Mouse (Mus musculus): ENCODE results near the gene Pole4. TPM values are rescaled to one million over a fixed set of nuclear protein-coding genes. Genes with fewer than 3 reads are reported as not detected.
"Not testable (repeated sequence)": the region's sequence is repeated elsewhere in the genome, so short reads cannot be mapped to it uniquely, and the experiment has no call there.

Pole4 gene
- polyA plus RNA-seq, 1 experiment from 2014 or later: 82.6 TPM

DNA sequence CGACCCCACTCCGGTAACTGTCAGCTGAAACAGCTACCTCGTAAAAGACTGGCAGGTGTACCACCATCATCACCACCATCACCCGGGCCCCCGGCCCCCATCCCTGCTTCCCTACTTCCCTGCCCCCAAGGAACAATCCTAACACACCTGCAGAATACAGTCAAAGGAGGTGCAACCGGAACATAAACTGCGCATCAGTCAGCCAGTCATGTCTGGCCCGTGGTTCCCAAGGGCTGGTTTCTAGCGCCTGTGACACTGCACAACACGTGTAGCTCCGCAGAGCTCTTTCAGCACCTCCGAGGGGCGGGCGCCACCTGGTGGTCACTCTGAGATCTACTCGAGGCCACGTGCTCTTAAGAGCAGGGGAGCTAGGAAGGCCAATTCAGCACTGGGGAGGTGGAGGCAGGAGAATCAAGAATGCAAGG, 2.6 kb downstream of the Pole4 start:
- 26% methylated on average over 16 of the region's 16 CpGs for WGBS
- ATAC-seq: peak; percentile 87
- H3K27me3 ChIP-seq (replicated peaks; ENCODE audit: control insufficient read depth, insufficient read depth, low read length): no peaks in the 10 kb centered on the region

DNA sequence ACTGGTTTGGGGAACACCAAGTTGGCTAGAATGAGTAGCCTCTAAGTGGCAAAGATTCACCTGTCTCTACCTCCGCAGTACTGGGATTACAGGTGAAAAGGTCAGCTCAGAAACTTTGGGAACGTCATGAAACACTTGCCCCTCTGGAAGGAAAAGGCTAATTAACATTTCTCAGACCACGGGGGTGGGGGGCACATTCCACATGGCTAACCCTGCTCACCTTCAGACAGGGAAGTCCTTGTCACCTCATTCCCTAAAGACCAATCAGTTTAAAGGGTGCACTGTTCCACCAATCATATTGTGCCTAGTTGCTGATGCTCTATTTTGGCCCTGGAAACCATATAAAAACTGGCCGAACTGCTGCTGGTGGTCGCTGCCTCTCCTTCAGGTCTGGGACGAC, 3.9 kb downstream of the Pole4 start:
- Histone ChIP-seq H3K4me2 (ENCODE audit: low read depth, low read length) (no peak overlapping the region), H3K27ac (ENCODE audit: low read length) (no peak overlapping the region), H3K27me3 (replicated peaks; ENCODE audit: control insufficient read depth, insufficient read depth, low read length) (no peaks in the 10 kb centered on the region), H3K36me3 (ENCODE audit: control insufficient read depth, insufficient read depth, low read length) (no peaks in the 10 kb centered on the region), H3K4me3 (ENCODE audit: low read length) (no peak overlapping the region), H3K4me1 (ENCODE audit: control insufficient read depth, insufficient read depth, low read length) (no peaks in the 10 kb centered on the region), H3K9me3 (ENCODE audit: control insufficient read depth, low read length) (no peaks in the 10 kb centered on the region), H3K9ac (ENCODE audit: low read depth, low read length) (no peak overlapping the region)
- no peak for ATAC-seq
- 71% methylated on average over 6 of the region's 6 CpGs for whole genome bisulfite sequencing

More for the DNA sequence above, 2.6 kb downstream of the Pole4 start:
- Histone ChIP-seq H3K36me3 (ENCODE audit: control insufficient read depth, insufficient read depth, low read length) (no peaks in the 10 kb centered on the region), H3K4me1 (ENCODE audit: control insufficient read depth, insufficient read depth, low read length) (no peaks in the 10 kb centered on the region), H3K27ac (ENCODE audit: low read length) (no peak overlapping the region), H3K4me3 (ENCODE audit: low read length) (no peak overlapping the region), H3K4me2 (ENCODE audit: low read depth, low read length) (no peak overlapping the region), H3K9ac (ENCODE audit: low read depth, low read length) (no peak overlapping the region), H3K9me3 (ENCODE audit: control insufficient read depth, low read length) (no peaks in the 10 kb centered on the region)

DNA sequence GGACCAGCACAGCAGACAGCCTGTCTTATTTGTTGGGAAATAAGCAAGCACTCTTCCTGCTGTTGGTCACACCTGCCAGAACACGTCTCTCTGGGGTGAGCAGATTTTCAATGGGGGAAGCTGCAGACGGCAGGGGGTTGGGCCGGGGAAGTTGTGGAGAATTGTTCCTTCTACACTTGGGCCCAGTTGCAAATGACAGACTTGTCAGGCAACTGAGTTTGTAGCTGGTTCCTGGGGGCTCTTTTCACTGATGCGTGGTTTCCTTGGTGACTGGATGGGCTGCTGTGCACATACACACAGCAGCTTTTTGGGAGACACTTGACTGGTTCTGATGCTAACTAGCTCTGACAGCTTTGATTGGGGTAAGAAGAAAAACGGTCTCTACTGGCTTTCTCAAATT, 5.3 kb downstream of the Pole4 start:
- WGBS: 48% methylated on average over 5 of the region's 5 CpGs
- Histone ChIP-seq H3K9me3 (ENCODE audit: control insufficient read depth, low read length) (no peaks in the 10 kb centered on the region), H3K4me2 (ENCODE audit: low read depth, low read length) (no peak overlapping the region), H3K36me3 (ENCODE audit: control insufficient read depth, insufficient read depth, low read length) (no peaks in the 10 kb centered on the region), H3K27me3 (replicated peaks; ENCODE audit: control insufficient read depth, insufficient read depth, low read length) (no peaks in the 10 kb centered on the region), H3K9ac (ENCODE audit: low read depth, low read length) (no peak overlapping the region), H3K4me1 (ENCODE audit: control insufficient read depth, insufficient read depth, low read length) (no peaks in the 10 kb centered on the region), H3K27ac (ENCODE audit: low read length) (no peak overlapping the region), H3K4me3 (ENCODE audit: low read length) (no peak overlapping the region)
- ATAC-seq: no peak

DNA sequence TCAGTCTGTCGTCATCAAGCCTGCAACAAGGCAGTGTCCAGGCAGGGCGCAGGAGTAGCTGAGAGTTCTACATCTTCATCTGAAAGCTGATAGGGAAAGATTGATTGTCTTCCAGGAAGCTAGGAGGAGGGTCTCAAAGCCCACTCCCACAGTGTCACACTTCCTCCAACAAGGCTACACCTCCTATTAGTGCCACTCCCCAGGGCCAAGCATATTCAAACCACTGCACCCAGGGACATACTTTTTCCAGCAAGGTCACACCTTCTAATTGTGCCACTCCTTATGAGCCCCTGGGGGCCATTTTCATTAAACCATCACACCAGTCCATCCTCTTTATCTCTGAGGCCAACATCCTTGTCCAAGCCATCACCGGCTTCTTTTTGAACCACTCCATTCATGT, 8.4 kb downstream of the Pole4 start:
- Histone ChIP-seq H3K27me3 (replicated peaks; ENCODE audit: control insufficient read depth, insufficient read depth, low read length) (no peaks in the 10 kb centered on the region), H3K4me2 (ENCODE audit: low read depth, low read length) (no peak overlapping the region), H3K4me3 (ENCODE audit: low read length) (no peak overlapping the region), H3K36me3 (ENCODE audit: control insufficient read depth, insufficient read depth, low read length) (no peaks in the 10 kb centered on the region), H3K27ac (ENCODE audit: low read length) (no peak overlapping the region), H3K4me1 (ENCODE audit: control insufficient read depth, insufficient read depth, low read length) (no peaks in the 10 kb centered on the region), H3K9me3 (ENCODE audit: control insufficient read depth, low read length) (no peaks in the 10 kb centered on the region), H3K9ac (ENCODE audit: low read depth, low read length) (no peak overlapping the region)
- ATAC-seq: no peak
- WGBS: 91% methylated on average over 3 of the region's 3 CpGs

DNA sequence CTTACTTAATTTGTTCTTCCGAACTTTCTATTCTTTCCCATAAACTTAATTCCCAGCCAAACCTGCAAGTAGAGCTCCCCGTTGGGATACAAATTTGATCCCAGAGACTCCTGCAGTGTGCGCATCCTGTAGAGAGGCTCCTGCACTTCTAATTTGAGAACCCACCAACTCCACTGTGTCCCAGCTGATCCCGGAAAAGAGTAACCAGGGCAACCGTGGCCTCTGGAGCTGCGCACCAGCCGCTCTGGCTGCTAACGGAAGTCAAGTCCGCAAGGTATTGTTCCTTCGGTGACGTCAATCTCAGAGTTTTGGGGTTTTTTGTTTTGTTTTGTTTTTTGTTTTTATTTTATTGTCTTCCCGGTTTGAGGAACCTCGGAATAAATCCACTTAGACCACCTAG, 10.5 kb downstream of the Pole4 start:
- H3K27ac ChIP-seq (ENCODE audit: low read length): no peak overlapping the region
- no peak overlapping the region for H3K4me2 ChIP-seq (ENCODE audit: low read depth, low read length)
- no peaks in the 10 kb centered on the region for H3K36me3 ChIP-seq (ENCODE audit: control insufficient read depth, insufficient read depth, low read length)
- H3K9ac ChIP-seq (ENCODE audit: low read depth, low read length): no peak overlapping the region
- H3K4me3 ChIP-seq (ENCODE audit: low read length): no peak overlapping the region
- no peaks in the 10 kb centered on the region for H3K27me3 ChIP-seq (replicated peaks; ENCODE audit: control insufficient read depth, insufficient read depth, low read length)
- no peaks in the 10 kb centered on the region for H3K4me1 ChIP-seq (ENCODE audit: control insufficient read depth, insufficient read depth, low read length)
- 45% methylated on average over 13 of the region's 13 CpGs for WGBS
- no peak for ATAC-seq
- H3K9me3 ChIP-seq (ENCODE audit: control insufficient read depth, low read length): no peaks in the 10 kb centered on the region

DNA sequence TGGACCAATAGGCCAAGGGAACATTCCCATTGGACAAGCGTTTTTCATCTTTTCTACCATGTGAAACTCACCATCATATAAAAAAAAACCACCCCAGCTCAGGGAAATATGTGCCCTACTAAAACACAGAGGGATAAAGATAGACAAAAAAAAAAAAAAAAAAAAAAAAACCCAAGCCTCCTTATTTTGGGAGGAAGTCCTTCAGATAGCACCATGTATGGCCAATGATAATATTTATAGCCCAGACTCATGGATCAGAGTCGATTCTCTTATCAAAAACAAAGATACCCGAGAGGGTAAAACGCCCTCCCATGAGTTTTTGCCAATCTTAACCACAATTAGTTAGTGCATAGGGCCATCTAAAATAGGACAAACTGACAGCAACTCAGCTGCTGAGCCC, 15.7 kb downstream of the Pole4 start:
- no peaks in the 10 kb centered on the region for H3K9me3 ChIP-seq (ENCODE audit: control insufficient read depth, low read length)
- no peak for ATAC-seq
- no peak overlapping the region for H3K4me2 ChIP-seq (ENCODE audit: low read depth, low read length)
- 83% methylated on average over 4 of the region's 4 CpGs for WGBS
- no peak overlapping the region for H3K27ac ChIP-seq (ENCODE audit: low read length)
- H3K9ac ChIP-seq (ENCODE audit: low read depth, low read length): no peak overlapping the region
- H3K27me3 ChIP-seq (replicated peaks; ENCODE audit: control insufficient read depth, insufficient read depth, low read length): no peaks in the 10 kb centered on the region
- no peak overlapping the region for H3K4me3 ChIP-seq (ENCODE audit: low read length)
- no peaks in the 10 kb centered on the region for H3K4me1 ChIP-seq (ENCODE audit: control insufficient read depth, insufficient read depth, low read length)
- no peaks in the 10 kb centered on the region for H3K36me3 ChIP-seq (ENCODE audit: control insufficient read depth, insufficient read depth, low read length)

DNA sequence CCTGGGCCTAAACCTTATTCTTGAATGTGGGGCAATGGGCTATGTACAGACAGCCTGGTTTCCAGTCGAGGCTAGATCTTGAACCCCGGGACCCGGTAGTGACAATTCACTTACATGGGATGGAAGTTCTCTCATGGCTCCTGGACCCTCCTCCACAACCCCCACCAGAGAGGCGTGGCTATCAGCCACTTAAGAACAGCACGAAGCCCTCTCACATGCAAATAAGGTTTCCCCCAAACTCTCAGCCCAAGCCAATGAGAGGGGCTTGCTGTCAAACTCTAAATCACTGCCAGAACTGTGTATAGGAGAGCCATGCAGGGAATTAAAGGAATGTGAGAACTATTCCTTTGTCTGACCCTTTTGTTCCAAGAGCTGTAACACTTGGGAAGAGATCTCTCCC, 16.6 kb downstream of the Pole4 start:
- H3K36me3 ChIP-seq (ENCODE audit: control insufficient read depth, insufficient read depth, low read length); H3K4me1 ChIP-seq (ENCODE audit: control insufficient read depth, insufficient read depth, low read length); H3K27me3 ChIP-seq (replicated peaks; ENCODE audit: control insufficient read depth, insufficient read depth, low read length); H3K9me3 ChIP-seq (ENCODE audit: control insufficient read depth, low read length); ATAC-seq; H3K4me3 ChIP-seq (ENCODE audit: low read length); H3K27ac ChIP-seq (ENCODE audit: low read length); H3K9ac ChIP-seq (ENCODE audit: low read depth, low read length); H3K4me2 ChIP-seq (ENCODE audit: low read depth, low read length): not testable (repeated sequence)
- WGBS: 67% methylated on average over 5 of the region's 5 CpGs

DNA sequence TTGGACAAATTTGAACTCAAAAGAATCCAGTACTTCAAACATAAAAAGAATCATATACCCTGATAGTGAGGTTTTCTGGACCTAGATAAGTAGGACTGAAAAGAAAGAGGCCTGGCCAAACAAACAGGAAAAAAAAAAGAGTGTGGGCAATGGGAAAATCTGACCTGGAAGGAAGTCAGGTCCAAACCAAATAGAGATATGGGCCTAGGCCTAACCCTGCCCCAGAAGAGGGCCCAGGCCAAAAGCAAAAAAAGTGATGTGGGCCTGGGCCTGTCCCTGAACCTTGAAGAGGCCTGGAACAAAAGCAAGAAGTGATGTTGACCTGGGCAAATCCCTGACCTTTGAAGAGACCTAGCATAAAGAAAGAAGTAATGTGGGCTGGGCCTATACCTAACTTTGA, 21.0 kb downstream of the Pole4 start:
- ATAC-seq: no peak
- Histone ChIP-seq H3K36me3 (ENCODE audit: control insufficient read depth, insufficient read depth, low read length) (no peaks in the 10 kb centered on the region), H3K9me3 (ENCODE audit: control insufficient read depth, low read length) (no peaks in the 10 kb centered on the region), H3K27me3 (replicated peaks; ENCODE audit: control insufficient read depth, insufficient read depth, low read length) (no peaks in the 10 kb centered on the region), H3K4me2 (ENCODE audit: low read depth, low read length) (no peak overlapping the region), H3K4me3 (ENCODE audit: low read length) (no peak overlapping the region), H3K9ac (ENCODE audit: low read depth, low read length) (no peak overlapping the region), H3K4me1 (ENCODE audit: control insufficient read depth, insufficient read depth, low read length) (no peaks in the 10 kb centered on the region), H3K27ac (ENCODE audit: low read length) (no peak overlapping the region)

DNA sequence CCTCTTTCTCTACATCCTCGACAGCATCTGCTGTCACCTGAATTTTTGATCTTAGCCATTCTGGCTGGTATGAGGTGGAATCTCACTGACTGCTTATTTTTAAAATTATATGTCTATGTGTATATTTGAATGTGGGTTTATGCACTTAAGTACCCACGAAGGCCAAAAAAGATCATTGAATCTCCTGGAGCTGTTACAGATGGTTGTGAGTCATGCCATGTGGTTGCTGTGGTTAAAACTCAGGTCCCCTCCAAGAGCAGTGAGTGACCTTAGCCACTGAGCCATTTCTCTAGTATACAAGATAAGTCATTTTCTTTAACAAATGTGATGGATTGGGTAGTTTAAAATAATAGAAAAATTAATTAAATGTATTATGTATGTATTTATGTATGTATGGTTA, 25.9 kb downstream of the Pole4 start:
- H3K4me1 ChIP-seq (ENCODE audit: control insufficient read depth, insufficient read depth, low read length); H3K27me3 ChIP-seq (replicated peaks; ENCODE audit: control insufficient read depth, insufficient read depth, low read length); H3K4me3 ChIP-seq (ENCODE audit: low read length); H3K36me3 ChIP-seq (ENCODE audit: control insufficient read depth, insufficient read depth, low read length); H3K27ac ChIP-seq (ENCODE audit: low read length); H3K4me2 ChIP-seq (ENCODE audit: low read depth, low read length); H3K9me3 ChIP-seq (ENCODE audit: control insufficient read depth, low read length); H3K9ac ChIP-seq (ENCODE audit: low read depth, low read length); ATAC-seq: not testable (repeated sequence)
- WGBS: 80% methylated on average over 2 of the region's 2 CpGs

DNA sequence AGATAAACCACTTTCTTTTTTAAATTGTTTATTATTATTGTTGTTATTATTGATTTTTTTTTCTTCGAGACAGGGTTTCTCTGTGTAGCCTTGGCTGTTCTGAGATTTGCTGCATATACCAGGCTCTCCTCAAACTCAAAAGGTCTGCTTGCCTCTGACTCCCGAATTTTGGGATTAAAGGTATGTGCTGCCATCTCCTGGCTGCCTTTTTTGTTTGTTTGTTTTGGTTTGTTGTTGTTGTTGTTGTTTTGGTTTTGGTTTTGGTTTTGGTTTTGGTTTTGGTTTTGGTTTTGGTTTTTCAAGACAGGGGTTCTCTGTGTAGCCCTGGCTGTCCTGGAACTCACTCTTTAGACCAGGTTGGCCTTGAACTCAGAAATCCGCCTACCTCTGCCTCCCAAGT, 27.5 kb downstream of the Pole4 start:
- H3K27ac ChIP-seq (ENCODE audit: low read length); ATAC-seq; H3K4me3 ChIP-seq (ENCODE audit: low read length); H3K27me3 ChIP-seq (replicated peaks; ENCODE audit: control insufficient read depth, insufficient read depth, low read length); H3K36me3 ChIP-seq (ENCODE audit: control insufficient read depth, insufficient read depth, low read length); H3K4me1 ChIP-seq (ENCODE audit: control insufficient read depth, insufficient read depth, low read length); H3K9ac ChIP-seq (ENCODE audit: low read depth, low read length); H3K9me3 ChIP-seq (ENCODE audit: control insufficient read depth, low read length); H3K4me2 ChIP-seq (ENCODE audit: low read depth, low read length): not testable (repeated sequence)
- 81% methylated on average over 3 of the region's 3 CpGs for WGBS

All from intestine, embryonic 16.5 days (tissue).